Mouse (Mus musculus) kidney, embryonic 14.5 days (tissue): ENCODE data around the gene Erh. TPM values are rescaled to one million over a fixed set of nuclear protein-coding genes. Genes with fewer than 3 reads are reported as not detected.

Experiments
- ATAC-seq: fragments of 200-750 bp; cut with Nextera tagmentation; 2 replicates; pipeline ENCODE4 v1.8.0; 2017; ENCODE audit warnings: moderate number of reproducible peaks, mild to moderate bottlenecking, moderate TSS enrichment, moderate library complexity; ENCODE audit not compliant: low FRiP score, low TSS enrichment
- H3K27ac ChIP-seq: fragments of 300-500 bp; sonication (generic); 2 replicates; pipeline ENCODE4 v1.5.1; 2014; ENCODE audit warnings: low read depth, mild to moderate bottlenecking, low read length, moderate library complexity, mixed read lengths
- H3K27me3 ChIP-seq: fragments of 300-500 bp; sonication (generic); 2 replicates; pipeline ENCODE4 v1.6.1; 2014; ENCODE audit warnings: mild to moderate bottlenecking, low read length; ENCODE audit not compliant: control insufficient read depth, insufficient read depth
- H3K36me3 ChIP-seq: fragments of 300-500 bp; sonication (generic); 2 replicates; pipeline ENCODE4 v1.6.1; 2014; ENCODE audit warnings: low read length, mixed read lengths; ENCODE audit not compliant: control insufficient read depth, insufficient read depth
- H3K4me1 ChIP-seq: fragments of 300-500 bp; sonication (generic); 2 replicates; pipeline ENCODE4 v1.6.1; 2014; ENCODE audit warnings: low read length, mixed read lengths; ENCODE audit not compliant: control insufficient read depth, insufficient read depth
- H3K4me2 ChIP-seq: fragments of 300-500 bp; sonication (generic); replicated peaks from 2 replicates; pipeline ENCODE4 v1.6.1; 2014; ENCODE audit warnings: low read depth, mild to moderate bottlenecking, low read length
- H3K4me3 ChIP-seq: fragments of 300-500 bp; sonication (generic); 2 replicates; pipeline ENCODE4 v1.5.1; 2014; ENCODE audit warnings: mild to moderate bottlenecking, low read length
- H3K9ac ChIP-seq: fragments of 300-500 bp; sonication (generic); 2 replicates; pipeline ENCODE4 v1.6.1; 2014; ENCODE audit warnings: low read depth, mild to moderate bottlenecking, low read length, moderate library complexity
- H3K9me3 ChIP-seq: fragments of 300-500 bp; sonication (generic); 2 replicates; pipeline ENCODE4 v1.6.1; 2016; ENCODE audit warnings: low read length; ENCODE audit not compliant: control insufficient read depth
- WGBS: fragments of 180-500 bp; shearing (Covaris S2); extraction: QIAGEN DNeasy Blood & Tissue Kit; methylation state at CpG from one replicate; pipeline ENCODE4 v1.1.7; 2014; 5-methylcytosine and 5-hydroxymethylcytosine counted together
- polyA plus RNA-seq: library from polyadenylated mRNA; unstranded; fragments of >200 nt; fragmentation: Nextera tagmentation; extraction: Ambion mirVana; gene quantifications from 2 replicates; pipeline ENCODE4 v1.2.1, GENCODE M21; 2014

Erh gene
- polyA plus RNA-seq, 1 experiment from 2014 or later = 265 TPM

DNA sequence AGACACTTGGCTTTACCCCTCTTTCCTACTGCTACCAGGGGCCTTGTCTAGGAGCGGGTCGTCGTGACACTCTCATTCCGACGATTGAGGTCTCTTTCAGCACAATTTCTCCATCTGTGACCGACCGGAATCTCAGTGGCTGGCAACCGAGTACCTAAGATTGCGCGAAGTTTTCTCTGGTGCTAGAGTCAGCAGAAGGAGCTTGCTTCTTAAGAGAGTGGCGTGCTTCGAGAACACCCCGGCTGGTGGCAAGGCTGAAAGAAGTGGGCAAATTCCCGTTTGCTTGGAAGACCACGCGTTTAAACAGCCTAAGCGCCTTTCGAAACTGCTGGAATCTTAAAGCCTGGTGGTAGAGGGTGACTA is 346 bp upstream of the Erh start:
- 6% methylated on average over 18 of the region's 18 CpGs for WGBS
- H3K36me3 ChIP-seq = peaks cover 26% of the 10 kb centered on the region
- H3K4me1 ChIP-seq = peaks cover 11% of the 10 kb centered on the region
- ATAC-seq = no peak; the same call in 1 of the 2 replicates
- peak overlapping the region; percentile 93 for H3K9ac ChIP-seq
- H3K27ac ChIP-seq = no peak overlapping the region
- H3K4me3 ChIP-seq = peak overlapping the region; percentile 68
- H3K9me3 ChIP-seq = no peaks in the 10 kb centered on the region
- H3K4me2 ChIP-seq = peak overlapping the region; percentile 75
- H3K27me3 ChIP-seq = no peaks in the 10 kb centered on the region

DNA sequence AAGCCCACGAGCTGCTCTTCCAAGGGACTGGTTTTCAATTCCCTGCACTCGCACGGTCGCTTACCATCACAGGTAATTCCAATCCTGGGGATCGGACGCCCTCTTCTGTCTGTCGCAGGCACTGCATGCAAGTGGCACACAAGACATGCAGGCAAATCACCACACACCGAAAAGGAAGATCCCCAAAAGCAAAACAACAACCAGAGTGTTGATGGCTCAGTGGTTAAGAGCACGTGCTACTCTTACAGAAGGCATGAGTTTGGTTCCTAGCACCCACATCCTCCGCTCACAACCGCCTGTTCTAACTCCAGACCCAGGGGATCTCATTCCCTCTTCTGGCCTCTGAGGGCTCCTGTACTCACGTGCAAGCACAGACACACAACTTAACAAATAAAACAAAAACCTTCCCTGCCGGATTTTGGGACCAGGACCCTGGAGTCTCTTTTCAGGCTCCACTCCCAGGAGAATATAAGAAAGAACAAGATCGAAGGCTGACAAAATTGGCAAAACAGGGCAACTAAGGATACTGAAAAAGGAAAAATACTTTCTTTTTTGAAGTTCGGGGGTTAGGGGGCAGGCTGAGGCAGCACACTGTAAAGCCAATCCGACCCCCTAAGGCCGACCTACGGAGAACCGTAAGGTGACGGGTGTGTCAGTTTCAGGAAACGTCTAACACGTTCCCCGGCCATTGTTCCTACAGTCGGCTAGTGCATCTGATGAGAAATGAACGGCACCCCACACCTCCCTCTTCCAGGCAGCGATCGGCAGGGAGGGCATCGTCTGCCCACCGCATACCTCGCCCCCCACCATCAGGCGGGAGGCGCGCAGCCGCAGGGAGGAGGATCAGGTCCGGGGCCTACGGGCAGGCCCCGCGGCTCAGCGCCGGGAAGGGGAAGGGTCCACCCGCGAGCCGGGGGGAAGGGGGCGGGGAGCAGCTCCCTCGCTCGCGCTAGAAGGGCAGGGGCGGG is 1.1 kb downstream of the Erh start:
- WGBS = 3% methylated on average over 48 of the region's 48 CpGs
- Histone ChIP-seq H3K9me3 (no peaks in the 10 kb centered on the region), H3K27me3 (no peaks in the 10 kb centered on the region), H3K36me3 (peaks cover 36% of the 10 kb centered on the region), H3K4me1 (peaks cover 11% of the 10 kb centered on the region), H3K9ac (peak overlapping the region; percentile 93), H3K4me3 (peak overlapping the region; percentile 68), H3K27ac (peak overlapping the region; percentile 77), H3K4me2 (peak overlapping the region; percentile 75)
- ATAC-seq = peak; percentile 73

DNA sequence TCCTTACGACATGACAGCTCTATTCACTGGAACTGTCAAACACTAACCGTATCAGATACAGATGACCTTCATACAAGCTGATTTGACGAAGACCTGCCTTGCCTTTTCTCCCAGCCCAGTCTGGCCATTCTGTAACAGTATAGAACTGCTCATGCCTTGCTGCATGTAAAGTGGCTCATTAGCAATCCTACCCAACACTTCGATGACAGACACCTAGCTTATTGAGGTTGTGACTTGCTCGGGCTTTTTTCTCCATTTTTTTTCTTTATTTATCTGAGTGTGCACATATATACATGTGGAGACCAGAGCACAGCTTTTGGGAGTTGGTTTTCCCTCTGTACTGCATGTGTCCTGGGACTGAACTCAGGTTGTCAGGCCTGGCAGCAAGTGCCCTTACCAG is 12.4 kb downstream of the Erh start:
- no peak overlapping the region for H3K27ac ChIP-seq
- no peak overlapping the region for H3K4me3 ChIP-seq
- no peaks in the 10 kb centered on the region for H3K4me1 ChIP-seq
- no peak for ATAC-seq
- no peaks in the 10 kb centered on the region for H3K9me3 ChIP-seq
- no peak overlapping the region for H3K9ac ChIP-seq
- peaks cover 44% of the 10 kb centered on the region for H3K36me3 ChIP-seq
- no peaks in the 10 kb centered on the region for H3K27me3 ChIP-seq
- no peak overlapping the region for H3K4me2 ChIP-seq
- 89% methylated on average over 5 of the region's 5 CpGs for WGBS

DNA sequence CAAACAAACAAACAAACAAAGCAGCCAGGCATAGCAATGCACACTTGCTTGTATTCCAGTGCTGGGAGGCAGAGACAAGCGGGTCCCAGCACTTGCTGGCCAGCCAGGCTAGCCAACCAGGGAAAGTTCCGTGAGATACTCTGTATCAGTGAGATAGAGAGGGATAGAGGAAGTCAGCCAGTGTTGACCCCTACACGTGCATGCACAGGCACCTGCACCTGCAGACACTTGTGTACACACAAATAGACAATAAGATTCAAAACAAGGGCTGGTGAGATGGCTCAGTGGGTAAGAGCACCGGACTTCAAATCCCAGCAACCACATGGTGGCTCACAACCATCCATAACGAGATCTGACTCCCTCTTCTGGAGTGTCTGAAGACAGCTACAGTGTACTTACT is 23.6 kb downstream of the Erh start:
- Histone ChIP-seq H3K4me3 (no peak overlapping the region), H3K27me3 (no peaks in the 10 kb centered on the region), H3K9me3 (no peaks in the 10 kb centered on the region), H3K36me3 (no peaks in the 10 kb centered on the region), H3K27ac (no peak overlapping the region), H3K9ac (no peak overlapping the region), H3K4me1 (0 out of 2 replicates have a peak, but pooled peaks cover 3% of the 10 kb centered on the region), H3K4me2 (no peak overlapping the region)
- 83% methylated on average over 5 of the region's 5 CpGs for WGBS
- ATAC-seq = no peak

DNA sequence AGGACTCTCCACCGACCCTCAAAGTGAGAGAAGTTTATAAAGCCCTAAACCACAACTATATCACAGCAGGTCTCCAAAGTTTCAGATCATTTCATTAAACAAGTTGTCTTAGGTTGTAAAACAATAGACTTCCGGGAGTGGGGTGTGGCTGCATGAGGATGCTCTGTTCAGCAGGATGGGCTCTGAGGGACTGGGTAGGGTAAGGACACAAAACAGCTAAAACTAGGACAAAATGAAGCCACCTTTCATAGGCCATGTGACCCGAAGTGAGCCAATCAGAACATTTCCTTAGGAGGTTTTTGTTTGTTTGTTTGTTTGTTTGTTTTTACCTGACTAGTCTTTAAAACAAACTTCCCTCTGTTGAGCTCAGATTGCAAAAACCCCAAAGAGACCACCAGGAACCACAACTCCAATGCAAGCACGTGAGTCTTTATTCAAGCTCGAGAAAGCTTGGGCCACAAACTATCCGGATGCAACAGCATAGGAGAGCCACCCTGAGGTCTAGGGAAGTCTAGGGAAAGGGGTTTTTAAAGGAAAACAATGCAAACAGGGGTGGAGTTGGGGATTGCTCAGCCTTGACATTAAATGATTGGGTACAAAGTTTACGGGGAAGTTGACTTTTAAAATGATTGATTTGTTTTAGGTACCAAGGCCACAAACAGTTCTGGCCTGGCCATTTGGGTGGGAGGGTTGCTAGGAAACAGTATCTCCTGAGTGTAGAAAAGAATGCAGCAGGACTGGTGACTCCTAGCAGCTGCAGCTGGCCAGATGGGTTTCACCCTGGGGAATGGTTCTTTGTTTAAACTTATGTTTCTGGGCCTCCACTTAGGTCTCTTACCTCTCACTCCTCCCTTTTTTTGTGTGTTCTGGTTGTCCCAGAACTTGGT is 28.5 kb downstream of the Erh start:
- no peak overlapping the region for H3K4me2 ChIP-seq
- no peak for ATAC-seq
- H3K4me1 ChIP-seq = 0 out of 2 replicates have a peak, but pooled peaks cover 3% of the 10 kb centered on the region
- no peaks in the 10 kb centered on the region for H3K9me3 ChIP-seq
- H3K27me3 ChIP-seq = no peaks in the 10 kb centered on the region
- 0 out of 2 replicates have a peak overlapping the region, but pooled peaks have one; percentile 18 for H3K9ac ChIP-seq
- H3K27ac ChIP-seq = no peak overlapping the region
- H3K36me3 ChIP-seq = no peaks in the 10 kb centered on the region
- no peak overlapping the region for H3K4me3 ChIP-seq
- 38% methylated on average over 7 of the region's 7 CpGs for WGBS

DNA sequence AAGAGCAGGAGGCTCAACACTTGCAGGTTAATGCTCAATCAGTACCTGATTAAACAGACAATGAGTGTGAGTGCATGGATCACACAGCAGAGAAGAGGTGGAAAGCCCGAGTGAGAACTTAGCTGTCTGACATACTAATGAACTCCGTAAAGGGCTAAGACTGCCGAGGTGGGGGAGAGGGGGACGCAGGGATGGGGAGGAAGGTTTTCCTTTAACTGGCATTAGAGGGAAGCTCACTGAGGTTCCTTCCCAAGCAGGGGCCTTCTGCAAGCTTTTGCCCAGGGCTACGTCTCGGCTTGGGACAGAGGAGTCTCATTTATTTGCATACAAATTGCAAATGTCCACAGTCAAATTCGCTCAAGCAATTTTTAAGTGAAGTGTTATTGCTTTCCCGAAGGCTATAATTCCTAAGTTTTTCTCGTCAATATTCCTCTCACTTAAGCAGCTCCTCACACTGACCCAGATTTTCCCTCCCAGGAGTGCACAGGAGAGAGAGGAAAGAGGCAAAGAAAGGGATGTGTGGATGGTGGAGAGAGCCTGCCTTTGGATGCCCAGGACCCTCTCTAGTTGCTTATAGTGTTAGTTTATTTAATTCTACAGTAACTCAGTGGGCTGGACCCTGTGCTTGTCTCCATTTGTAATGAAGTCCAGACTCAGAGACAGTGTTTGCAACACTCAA is 31.9 kb downstream of the Erh start:
- no peak overlapping the region for H3K27ac ChIP-seq

DNA sequence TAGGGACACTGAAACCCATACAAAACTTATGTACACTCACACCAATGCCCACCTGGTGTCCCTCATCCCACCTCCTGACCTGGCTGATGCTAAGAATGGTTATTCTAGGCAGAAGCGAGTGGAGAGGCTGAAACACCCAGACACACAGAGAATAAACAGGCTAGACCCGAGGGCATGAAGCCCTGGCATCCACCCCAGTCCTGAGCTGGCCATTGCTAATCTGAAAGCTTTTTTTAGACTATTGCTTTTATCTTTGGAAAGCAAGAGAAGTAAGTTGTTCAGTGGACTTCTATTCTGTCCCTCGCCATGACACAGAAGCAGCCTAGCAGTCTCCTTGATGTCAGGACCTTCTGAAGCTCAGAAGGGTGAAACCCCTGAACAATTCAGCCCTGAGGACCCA is 34.2 kb downstream of the Erh start:
- no peaks in the 10 kb centered on the region for H3K4me1 ChIP-seq

More for the DNA sequence above, 31.9 kb downstream of the Erh start:
- H3K4me3 ChIP-seq = no peak overlapping the region
- no peaks in the 10 kb centered on the region for H3K27me3 ChIP-seq
- H3K9me3 ChIP-seq = no peaks in the 10 kb centered on the region
- no peaks in the 10 kb centered on the region for H3K36me3 ChIP-seq
- H3K4me1 ChIP-seq = 0 out of 2 replicates have a peak, but pooled peaks cover 3% of the 10 kb centered on the region
- ATAC-seq = no peak
- 52% methylated on average over 9 of the region's 9 CpGs for WGBS
- H3K9ac ChIP-seq = no peak overlapping the region
- H3K4me2 ChIP-seq = no peak overlapping the region

DNA sequence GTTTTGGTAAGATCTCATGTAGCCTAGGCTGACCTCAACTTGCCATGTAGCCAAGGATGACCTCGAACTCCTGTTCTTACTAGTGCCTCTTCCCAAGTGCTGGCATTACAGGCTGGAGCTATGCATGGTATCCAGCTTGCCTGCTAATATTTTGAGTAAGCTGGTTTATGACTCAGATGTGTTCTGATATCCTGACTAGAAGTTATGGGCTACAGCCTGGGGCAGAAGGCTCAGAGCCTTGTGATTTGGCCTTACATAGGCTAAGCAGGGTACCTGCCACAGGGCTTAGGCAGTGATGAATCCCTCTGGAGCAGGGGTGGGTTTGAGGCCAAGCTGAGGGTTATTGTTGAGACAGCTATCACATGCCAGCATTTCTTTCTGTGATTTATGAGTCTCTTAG is 35.6 kb downstream of the Erh start:
- H3K4me2 ChIP-seq = no peak overlapping the region
- no peaks in the 10 kb centered on the region for H3K36me3 ChIP-seq
- ATAC-seq = no peak
- no peaks in the 10 kb centered on the region for H3K9me3 ChIP-seq
- H3K4me1 ChIP-seq = peaks cover 9% of the 10 kb centered on the region
- H3K27me3 ChIP-seq = no peaks in the 10 kb centered on the region
- H3K4me3 ChIP-seq = no peak overlapping the region
- no peak overlapping the region for H3K9ac ChIP-seq
- 59% methylated on average over 1 of the region's 1 CpGs for WGBS
- no peak overlapping the region for H3K27ac ChIP-seq

More for the DNA sequence above, 34.2 kb downstream of the Erh start:
- Histone ChIP-seq H3K4me2 (no peak overlapping the region), H3K27ac (no peak overlapping the region), H3K9me3 (no peaks in the 10 kb centered on the region), H3K36me3 (no peaks in the 10 kb centered on the region), H3K27me3 (no peaks in the 10 kb centered on the region), H3K9ac (no peak overlapping the region), H3K4me3 (no peak overlapping the region)
- 86% methylated on average over 3 of the region's 3 CpGs for WGBS
- no peak for ATAC-seq
